Mouse (Mus musculus) gastrocnemius, postnatal 25 days (tissue): ENCODE measurements around the gene Cep57. TPM values are rescaled to one million over a fixed set of nuclear protein-coding genes. Genes with fewer than 3 reads are reported as not detected.
"Not testable (repeated sequence)": the region's sequence is repeated elsewhere in the genome, so short reads cannot be mapped to it uniquely, and the experiment has no call there.

Experiments used
- DNase-seq: peaks from one replicate; pipeline ENCODE4 v3.0.0; 2022
- total RNA-seq, 2 experiments: library from RNA; stranded (reverse); gene quantifications; 1 replicate in 1 of 2; 2 replicates in 1 of 2; pipeline ENCODE4 v1.2.3; 2021

Gene Cep57
- total RNA-seq, 2 experiments from 2014 or later, result 4.4 to 5.5 TPM

- DNase-seq, result no peak
Observed at GRCm38 (mm10) chr9:13794756-13795155, 32.2 kb downstream of the Cep57 start.

DNA sequence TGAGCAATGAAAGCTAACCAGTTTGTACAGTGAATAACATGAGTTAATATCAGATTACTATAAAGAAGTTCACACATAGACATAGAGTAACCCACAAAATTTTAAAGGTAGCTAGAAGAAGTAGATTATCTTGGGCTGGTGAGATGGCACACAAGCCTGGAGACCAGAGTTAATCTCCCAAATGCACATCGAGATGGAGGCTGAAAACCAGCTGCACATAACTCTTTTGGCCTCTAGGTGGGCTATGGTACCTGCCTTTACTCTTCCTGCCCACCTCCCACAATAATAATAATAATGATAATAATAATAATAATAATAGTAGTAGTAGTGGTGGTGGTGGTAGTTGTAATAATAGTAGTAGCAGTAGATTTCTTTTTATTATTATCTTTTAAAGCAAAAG is 32.6 kb downstream of the Cep57 start:
- no peak for DNase-seq

GRCm38 (mm10) chr9:13790864-13791263 is 36.0 kb downstream of the Cep57 start:
- not testable (repeated sequence) for DNase-seq

- no peak for DNase-seq
Observed at GRCm38 (mm10) chr9:13781985-13782384, 44.9 kb downstream of the Cep57 start.

DNA sequence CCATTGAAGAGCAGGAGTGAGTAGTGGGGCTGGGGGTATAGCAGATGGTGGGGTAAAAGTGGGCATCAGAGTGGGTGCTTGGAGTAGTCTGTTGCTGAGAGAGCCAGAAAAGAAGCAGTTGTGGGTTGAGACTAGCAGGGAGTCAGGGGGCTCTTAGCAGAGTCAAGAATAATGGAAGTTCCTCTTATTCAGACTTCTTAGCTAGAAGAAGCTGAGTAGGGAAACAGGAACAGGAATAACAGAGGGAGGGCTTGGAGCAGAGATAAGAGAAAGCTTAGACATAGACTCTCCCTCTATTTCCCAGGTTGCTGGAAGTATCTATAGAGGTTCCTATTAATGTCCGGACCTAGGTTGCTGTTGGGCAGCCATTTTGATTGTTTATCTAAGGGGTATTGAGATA is 52.2 kb downstream of the Cep57 start:
- DNase-seq, result no peak

GRCm38 (mm10) chr9:13766570-13766969 is 60.3 kb downstream of the Cep57 start:
- DNase-seq, result no peak

- no peak for DNase-seq
Observed at GRCm38 (mm10) chr9:13765624-13766023, 61.3 kb downstream of the Cep57 start.

- DNase-seq, result no peak
Observed at GRCm38 (mm10) chr9:13760430-13760829, 66.5 kb downstream of the Cep57 start.

Other genes with a start within 250 kb of the Cep57 start
- gene Mtmr2, start 78.7 kb downstream of the Cep57 start, total RNA-seq, result 10 to 100 TPM; 17.6 to 21.1 TPM
- gene Fam76b, start 609 bp upstream of the Cep57 start, total RNA-seq, result 1 to 10 TPM; 6.2 to 6.5 TPM